Mouse (Mus musculus): Measurements from ENCODE around the gene Commd3. TPM values are rescaled to one million over a fixed set of nuclear protein-coding genes. Genes with fewer than 3 reads are reported as not detected.
A peak's percentile ranks its signal among the peaks of the same experiment; 100 is the strongest.

Gene Commd3
- polyA plus RNA-seq, 1 experiment = 58.2 TPM

GRCm38 (mm10) chr2:18671041-18671440 is 1.1 kb upstream of the Commd3 start:
- Histone ChIP-seq H3K4me3 (ENCODE audit: control insufficient read depth, low read depth, low read length) (no peak overlapping the region), H3K27ac (ENCODE audit: control insufficient read depth, insufficient read depth, low read depth, low read length) (no peak overlapping the region), H3K36me3 (ENCODE audit: control insufficient read depth, insufficient read depth, low read length) (no peaks in the 10 kb centered on the region), H3K4me1 (ENCODE audit: control insufficient read depth, insufficient read depth, low read length) (peaks cover 3% of the 10 kb centered on the region), H3K27me3 (ENCODE audit: control insufficient read depth, insufficient read depth, low read length) (no peaks in the 10 kb centered on the region)
- no peak for TF ChIP-seq POLR2A (IDR thresholded peaks at IDR 0.05; ENCODE audit: control insufficient read depth, low read depth, low read length)
- TF ChIP-seq CTCF (IDR thresholded peaks at IDR 0.05; ENCODE audit: control insufficient read depth, insufficient read depth, insufficient replicate concordance, low read depth, low read length) = no peak

- Histone ChIP-seq H3K4me1 (ENCODE audit: control insufficient read depth, insufficient read depth, low read length) (peaks cover 3% of the 10 kb centered on the region), H3K27me3 (ENCODE audit: control insufficient read depth, insufficient read depth, low read length) (no peaks in the 10 kb centered on the region), H3K36me3 (ENCODE audit: control insufficient read depth, insufficient read depth, low read length) (no peaks in the 10 kb centered on the region), H3K4me3 (ENCODE audit: control insufficient read depth, low read depth, low read length) (peak overlapping the region; percentile 91), H3K27ac (ENCODE audit: control insufficient read depth, insufficient read depth, low read depth, low read length) (peak overlapping the region; percentile 94)
- no peak; the same call in 1 of the 2 replicates for TF ChIP-seq POLR2A (IDR thresholded peaks at IDR 0.05; ENCODE audit: control insufficient read depth, low read depth, low read length)
Measured at GRCm38 (mm10) chr2:18672766-18673164, 581 bp downstream of the Commd3 start.

- Histone ChIP-seq H3K27ac (ENCODE audit: control insufficient read depth, insufficient read depth, low read depth, low read length) (no peak overlapping the region), H3K27me3 (ENCODE audit: control insufficient read depth, insufficient read depth, low read length) (no peaks in the 10 kb centered on the region), H3K4me3 (ENCODE audit: control insufficient read depth, low read depth, low read length) (peak overlapping the region; percentile 29; the same call in 1 of the 2 replicates), H3K4me1 (ENCODE audit: control insufficient read depth, insufficient read depth, low read length) (peaks cover 3% of the 10 kb centered on the region), H3K36me3 (ENCODE audit: control insufficient read depth, insufficient read depth, low read length) (no peaks in the 10 kb centered on the region)
- TF ChIP-seq CTCF (IDR thresholded peaks at IDR 0.05; ENCODE audit: control insufficient read depth, insufficient read depth, insufficient replicate concordance, low read depth, low read length) = no peak
- no peak for TF ChIP-seq POLR2A (IDR thresholded peaks at IDR 0.05; ENCODE audit: control insufficient read depth, low read depth, low read length)
Measured at GRCm38 (mm10) chr2:18673766-18674165, 1.6 kb downstream of the Commd3 start.

GRCm38 (mm10) chr2:18674193-18674902 is 2.2 kb downstream of the Commd3 start:
- no peak overlapping the region for H3K27ac ChIP-seq (ENCODE audit: control insufficient read depth, insufficient read depth, low read depth, low read length)
- H3K4me3 ChIP-seq (ENCODE audit: control insufficient read depth, low read depth, low read length) = peak overlapping the region; percentile 40; the same call in 1 of the 2 replicates
- H3K4me1 ChIP-seq (ENCODE audit: control insufficient read depth, insufficient read depth, low read length) = peaks cover 3% of the 10 kb centered on the region
- H3K27me3 ChIP-seq (ENCODE audit: control insufficient read depth, insufficient read depth, low read length) = no peaks in the 10 kb centered on the region
- TF ChIP-seq CTCF (IDR thresholded peaks at IDR 0.05; ENCODE audit: control insufficient read depth, insufficient read depth, insufficient replicate concordance, low read depth, low read length) (no peak), POLR2A (IDR thresholded peaks at IDR 0.05; ENCODE audit: control insufficient read depth, low read depth, low read length) (no peak)
- H3K36me3 ChIP-seq (ENCODE audit: control insufficient read depth, insufficient read depth, low read length) = no peaks in the 10 kb centered on the region

- TF ChIP-seq CTCF (IDR thresholded peaks at IDR 0.05; ENCODE audit: control insufficient read depth, insufficient read depth, insufficient replicate concordance, low read depth, low read length) = no peak
- TF ChIP-seq POLR2A (IDR thresholded peaks at IDR 0.05; ENCODE audit: control insufficient read depth, low read depth, low read length) = peak; percentile 56; the same call in 1 of the 2 replicates
- no peaks in the 10 kb centered on the region for H3K27me3 ChIP-seq (ENCODE audit: control insufficient read depth, insufficient read depth, low read length)
- peak overlapping the region; percentile 84 for H3K4me3 ChIP-seq (ENCODE audit: control insufficient read depth, low read depth, low read length)
- H3K4me1 ChIP-seq (ENCODE audit: control insufficient read depth, insufficient read depth, low read length) = peaks cover 8% of the 10 kb centered on the region
- H3K27ac ChIP-seq (ENCODE audit: control insufficient read depth, insufficient read depth, low read depth, low read length) = peak overlapping the region; percentile 91
- no peaks in the 10 kb centered on the region for H3K36me3 ChIP-seq (ENCODE audit: control insufficient read depth, insufficient read depth, low read length)
Measured at GRCm38 (mm10) chr2:18675681-18676456, 3.7 kb downstream of the Commd3 start.

- TF ChIP-seq CTCF (IDR thresholded peaks at IDR 0.05; ENCODE audit: control insufficient read depth, insufficient read depth, insufficient replicate concordance, low read depth, low read length) (no peak), POLR2A (IDR thresholded peaks at IDR 0.05; ENCODE audit: control insufficient read depth, low read depth, low read length) (no peak; the same call in 1 of the 2 replicates)
- H3K4me3 ChIP-seq (ENCODE audit: control insufficient read depth, low read depth, low read length) = peak overlapping the region; percentile 84
- peaks cover 13% of the 10 kb centered on the region for H3K4me1 ChIP-seq (ENCODE audit: control insufficient read depth, insufficient read depth, low read length)
- no peaks in the 10 kb centered on the region for H3K36me3 ChIP-seq (ENCODE audit: control insufficient read depth, insufficient read depth, low read length)
- no peaks in the 10 kb centered on the region for H3K27me3 ChIP-seq (ENCODE audit: control insufficient read depth, insufficient read depth, low read length)
- H3K27ac ChIP-seq (ENCODE audit: control insufficient read depth, insufficient read depth, low read depth, low read length) = peak overlapping the region; percentile 91
Measured at GRCm38 (mm10) chr2:18676457-18676935, 4.3 kb downstream of the Commd3 start.

DNA sequence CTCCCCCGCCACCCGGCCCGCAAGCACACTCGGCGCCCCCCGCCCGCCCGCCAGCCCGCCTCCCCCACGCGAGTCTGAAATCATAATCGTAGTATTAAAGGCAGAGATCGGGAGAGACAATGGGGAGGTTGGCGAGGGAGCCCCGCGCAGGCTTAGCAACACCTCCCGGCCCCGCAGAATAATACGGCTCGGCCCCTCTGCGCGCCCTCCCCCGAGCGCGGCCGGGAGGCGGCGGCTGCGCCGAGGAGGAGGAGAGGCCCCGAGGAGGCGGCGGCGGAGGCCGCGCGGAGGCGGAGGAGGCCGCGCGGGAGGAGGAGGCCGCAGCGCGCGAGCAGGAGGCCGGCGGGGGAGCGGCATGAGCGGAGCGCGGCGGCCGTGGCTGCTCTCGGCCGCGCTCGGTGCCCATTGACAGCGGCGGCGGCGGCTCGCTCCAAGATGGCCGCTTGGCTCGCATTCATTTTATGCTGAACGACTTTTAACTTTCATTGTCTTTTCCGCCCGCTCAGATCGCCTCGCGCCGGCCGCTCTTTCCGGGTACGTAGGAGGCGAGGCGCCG is 4.8 kb downstream of the Commd3 start, which contains the start of gene Bmi1:
Bmi1 (plus strand) TSS at position 83 of the 556 bp plus-strand sequence.
- H3K4me1 ChIP-seq (ENCODE audit: control insufficient read depth, insufficient read depth, low read length) = peaks cover 13% of the 10 kb centered on the region

More for the DNA sequence above, 4.8 kb downstream of the Commd3 start, which contains the start of gene Bmi1:
- H3K27ac ChIP-seq (ENCODE audit: control insufficient read depth, insufficient read depth, low read depth, low read length) = peak within 1 kb of the TSS; percentile 91
- H3K4me3 ChIP-seq (ENCODE audit: control insufficient read depth, low read depth, low read length) = peak within 1 kb of the TSS; percentile 95
- no peaks in the 10 kb centered on the region for H3K36me3 ChIP-seq (ENCODE audit: control insufficient read depth, insufficient read depth, low read length)
- H3K27me3 ChIP-seq (ENCODE audit: control insufficient read depth, insufficient read depth, low read length) = no peaks in the 10 kb centered on the region
- TF ChIP-seq CTCF (IDR thresholded peaks at IDR 0.05; ENCODE audit: control insufficient read depth, insufficient read depth, insufficient replicate concordance, low read depth, low read length) = no peak
- TF ChIP-seq POLR2A (IDR thresholded peaks at IDR 0.05; ENCODE audit: control insufficient read depth, low read depth, low read length) = peak; percentile 43
